Mouse (Mus musculus): ENCODE measurements around the gene Sf3a1.
A peak's percentile ranks its signal among the peaks of the same experiment; 100 is the strongest.

DNA sequence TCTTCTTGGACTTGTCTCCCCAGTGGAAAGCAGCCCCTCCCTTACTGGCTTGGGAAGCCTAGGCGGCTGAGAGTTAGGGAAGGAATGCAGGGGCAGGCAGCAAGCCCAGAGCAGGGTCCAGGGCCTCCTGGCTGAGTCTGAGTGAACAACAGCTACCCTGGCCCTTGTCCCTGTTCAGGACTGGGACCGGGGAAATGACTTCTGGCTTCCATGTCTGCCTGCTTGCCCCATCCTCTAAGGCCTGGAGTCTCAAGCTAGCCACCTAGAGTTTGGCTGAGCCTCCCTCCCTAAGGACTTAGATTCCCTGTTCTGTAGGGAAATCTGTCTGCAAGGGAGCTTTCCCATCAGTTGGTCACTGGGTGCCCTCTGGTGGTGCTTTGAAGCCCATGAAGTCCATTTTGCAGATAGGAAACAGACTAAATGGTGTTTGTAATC lies 59.2 kb downstream of the Sf3a1 start:
- TF ChIP-seq CTCF (IDR thresholded peaks at IDR 0.05; ENCODE audit: low read depth, low read length) (peak; percentile 60), POLR2A (IDR thresholded peaks at IDR 0.05; ENCODE audit: insufficient read depth, low read length) (no peak)

Data from ES-Bruce4 (cell line).